Mouse (Mus musculus) hindlimb bud, embryonic 11.5 days (tissue): ENCODE measurements around the gene Pdcd6ip.
"Not testable (repeated sequence)": the region's sequence is repeated elsewhere in the genome, so short reads cannot be mapped to it uniquely, and the experiment has no call there.

ENCODE experiments used
- DNase-seq: peaks from one replicate; pipeline ENCODE4 v3.0.0-alpha.2; 2012; ENCODE audit warnings: low read depth, low spot score; ENCODE audit errors: extremely low spot score

Pdcd6ip gene

DNA sequence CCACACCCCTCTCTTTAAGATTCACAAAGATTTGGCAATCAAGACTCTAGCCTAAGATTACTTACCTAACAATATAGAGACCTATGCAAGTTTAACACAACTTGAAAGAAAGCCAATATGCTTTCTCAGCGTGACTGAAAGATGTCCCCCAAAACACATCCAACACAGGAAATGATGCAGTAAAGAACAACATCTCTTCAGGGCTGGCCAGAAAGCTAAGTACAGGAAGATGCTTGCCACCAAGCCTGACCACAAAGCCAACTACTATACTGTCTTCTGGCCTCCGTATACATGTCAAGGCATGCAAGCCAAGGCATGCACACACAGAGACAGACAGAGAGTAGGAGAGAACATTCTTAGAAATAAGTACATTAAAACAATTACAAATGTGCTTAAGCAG, 2.0 kb downstream of the Pdcd6ip start:
- DNase-seq, result no peak

DNA sequence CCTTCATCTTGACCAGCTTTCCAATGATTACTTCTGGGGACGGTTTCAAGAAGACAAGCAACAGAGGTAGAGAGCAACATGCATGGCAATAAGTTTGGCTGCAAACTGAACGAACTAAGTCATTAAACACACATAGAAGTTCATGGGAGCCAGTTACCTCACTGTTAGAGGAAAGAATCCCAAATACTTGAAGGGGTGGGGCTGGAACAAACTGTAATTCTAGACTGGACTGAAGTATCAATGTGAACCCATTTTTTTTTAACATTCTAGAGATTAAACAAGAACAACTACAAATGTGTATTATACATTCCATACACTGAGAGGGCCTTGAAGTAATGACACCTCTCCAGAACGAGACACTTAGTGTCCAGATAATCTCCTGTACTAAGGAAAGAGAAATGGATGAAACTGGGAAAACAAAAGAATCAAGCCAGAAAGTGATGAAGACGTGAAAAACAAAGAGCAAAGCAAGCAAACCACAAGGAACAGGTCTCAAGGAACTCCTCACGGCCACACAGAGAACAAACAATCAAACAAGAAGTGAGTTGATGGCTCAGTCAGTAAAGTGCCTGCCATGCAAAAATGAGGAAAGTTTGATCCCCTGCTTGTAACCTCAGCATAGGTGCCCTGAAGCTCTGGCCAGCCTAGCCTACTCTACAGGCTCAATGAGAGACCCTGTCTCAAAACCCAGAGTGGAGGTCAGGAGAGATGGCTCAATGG, 6.5 kb downstream of the Pdcd6ip start:
- no peak for DNase-seq

DNA sequence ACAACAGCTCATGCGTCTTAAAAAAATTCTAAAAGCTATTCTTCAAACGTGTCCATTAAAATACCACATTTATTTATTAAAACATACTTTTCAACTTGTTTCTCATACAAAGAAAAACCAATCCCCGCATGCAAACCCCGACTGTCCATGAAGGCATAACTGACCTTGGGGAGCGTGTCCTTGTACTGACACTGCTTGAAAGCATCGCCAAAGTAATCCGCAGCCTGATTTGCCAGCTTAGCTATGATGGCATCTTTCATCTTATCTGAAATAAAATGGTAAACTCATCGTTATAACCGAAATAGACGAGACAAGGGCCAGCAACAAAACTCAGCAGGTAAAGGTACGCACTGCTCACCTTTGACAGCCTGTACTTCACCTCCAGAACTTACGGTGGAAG, 20.6 kb downstream of the Pdcd6ip start:
- DNase-seq, result no peak

DNA sequence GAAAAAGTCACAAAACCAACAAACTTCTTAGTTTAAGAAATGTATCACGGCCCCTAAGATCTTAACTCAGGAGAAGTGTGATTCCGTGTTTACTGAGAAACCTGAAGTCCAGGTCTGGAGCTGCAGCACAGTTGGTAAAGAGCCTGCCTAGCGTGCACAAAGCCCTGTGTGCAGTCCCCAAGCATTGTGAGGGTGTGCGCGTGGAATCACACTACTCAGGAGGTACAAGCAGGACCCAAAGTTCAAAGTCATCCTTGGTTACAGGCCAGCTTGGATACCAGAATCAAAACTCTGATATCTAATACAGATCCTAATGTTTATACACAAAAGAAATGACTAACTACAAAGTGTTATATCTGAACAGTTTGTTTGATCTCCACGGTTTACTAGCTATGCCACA, 34.3 kb downstream of the Pdcd6ip start:
- DNase-seq, result no peak

DNA sequence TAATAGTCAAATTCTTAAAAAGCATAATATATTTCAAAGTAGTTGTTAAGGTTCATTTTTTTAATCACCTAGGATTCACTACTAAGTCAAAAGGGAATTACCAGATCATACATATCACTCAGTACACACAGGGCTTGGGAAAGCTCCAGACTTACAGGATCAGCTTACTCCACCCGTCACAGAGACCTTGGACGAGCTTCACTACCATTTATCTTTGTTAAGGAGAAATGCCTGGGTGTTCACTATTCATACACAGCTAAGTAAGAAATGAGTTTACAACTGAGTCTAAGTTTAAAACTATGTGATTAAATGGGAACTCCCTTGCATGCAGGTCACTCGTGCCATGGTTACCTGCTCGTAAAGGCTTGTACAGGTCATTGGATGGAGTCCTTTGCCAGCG, 35.7 kb downstream of the Pdcd6ip start:
- DNase-seq, result no peak

DNA sequence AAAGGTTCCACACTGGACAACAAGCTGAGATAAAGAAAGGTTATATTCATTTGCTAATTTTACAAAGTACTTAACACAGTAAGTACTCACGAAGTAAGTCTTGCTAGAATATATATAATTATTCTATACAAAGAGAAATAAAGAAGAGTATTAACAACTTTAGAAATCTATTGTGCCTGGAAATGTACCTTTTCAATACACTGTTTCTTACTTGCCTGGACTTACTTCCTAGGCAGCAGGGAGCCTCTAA, 37.3 kb downstream of the Pdcd6ip start:
- no peak for DNase-seq

DNA sequence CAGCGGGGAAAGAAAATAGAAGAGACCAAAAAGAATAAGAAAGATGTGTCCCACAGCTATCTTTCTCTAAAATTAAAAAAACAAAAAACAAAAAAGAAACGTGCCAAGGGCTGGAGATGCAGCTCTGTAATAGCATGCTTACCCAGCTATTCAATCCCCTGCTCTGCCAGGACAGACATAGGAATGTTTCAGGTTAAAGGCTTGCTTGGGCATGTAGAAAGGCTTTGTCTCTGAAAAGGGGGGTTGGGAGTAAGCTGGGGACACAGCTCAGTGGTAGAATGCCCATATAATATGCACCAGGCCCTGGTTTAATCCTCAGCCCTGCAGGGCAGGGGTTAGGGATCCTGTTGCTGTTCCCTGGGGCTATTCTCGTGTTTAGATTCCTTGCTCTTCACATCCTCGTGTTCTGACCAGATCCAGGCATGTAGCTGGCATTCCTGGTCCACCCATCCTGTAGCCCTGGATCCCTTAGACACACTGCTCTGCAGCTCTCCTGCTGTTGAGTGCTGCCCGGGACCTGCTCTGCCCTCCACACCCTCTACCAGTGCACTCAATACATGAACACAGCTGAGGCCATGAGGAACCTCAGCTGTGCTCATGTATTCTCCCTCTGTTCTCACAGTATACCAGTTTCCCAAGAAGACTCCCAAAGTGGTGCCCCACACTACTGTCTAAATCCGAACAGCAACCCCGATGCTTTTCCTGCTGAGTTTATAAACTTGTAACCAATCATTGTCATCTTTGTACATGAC, 37.8 kb downstream of the Pdcd6ip start:
- DNase-seq, result no peak

DNA sequence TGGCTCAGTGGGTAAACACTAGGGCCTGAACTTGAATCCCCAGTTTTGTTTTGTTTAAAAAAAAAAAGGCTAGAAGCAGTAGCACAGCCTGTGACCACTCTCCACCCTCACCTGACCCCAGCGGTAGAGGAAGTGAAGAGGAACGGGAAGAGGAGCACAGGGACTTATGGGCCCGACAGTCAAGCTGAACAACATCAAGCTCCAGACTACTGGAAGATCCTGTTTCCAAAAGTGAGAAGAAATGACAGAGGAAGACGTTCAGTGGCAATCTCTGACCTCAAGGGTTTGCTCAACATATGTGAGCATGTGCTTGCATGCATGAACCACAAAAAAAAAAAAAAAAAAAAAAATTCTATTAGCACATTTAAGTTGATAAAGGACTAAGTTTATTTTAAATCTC, 44.6 kb downstream of the Pdcd6ip start:
- no peak for DNase-seq

DNA sequence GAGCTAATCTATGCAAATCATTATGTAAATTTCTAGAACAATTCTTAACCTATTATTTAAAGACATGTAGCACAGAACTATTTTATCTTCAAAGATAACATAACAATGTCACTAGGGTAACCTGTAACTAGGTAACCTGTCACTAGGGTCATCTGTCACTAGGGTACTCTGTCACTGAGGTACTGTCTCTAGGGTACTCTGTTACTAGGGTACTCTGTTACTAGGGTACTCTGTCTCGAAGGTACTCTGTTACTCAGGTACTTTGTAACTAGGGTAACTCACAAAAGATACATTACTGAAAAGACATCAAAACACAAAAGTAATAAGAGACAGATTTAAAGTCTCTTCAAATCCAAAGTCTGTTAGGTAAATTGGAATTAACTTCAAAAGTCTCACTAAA, 50.2 kb downstream of the Pdcd6ip start:
- DNase-seq, result no peak

DNA sequence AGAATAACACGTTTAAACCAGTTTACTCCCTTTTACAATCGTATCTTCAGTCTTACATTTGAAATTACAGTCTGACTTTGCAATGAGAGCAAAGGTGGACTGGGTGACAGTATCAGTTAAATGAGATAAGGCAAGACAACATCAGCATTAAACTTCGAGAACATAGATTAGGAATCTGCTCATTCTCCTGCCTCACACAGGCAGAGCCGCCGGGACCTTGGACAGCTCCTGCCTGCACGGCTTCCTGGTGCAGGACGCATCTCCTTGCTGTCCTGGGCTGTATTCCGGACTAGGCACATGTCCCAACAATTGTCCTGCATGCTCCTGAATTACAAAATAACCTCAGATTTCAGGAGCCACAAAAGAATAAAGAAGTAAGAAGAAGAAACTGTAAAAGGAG, 54.5 kb downstream of the Pdcd6ip start:
- DNase-seq, result no peak

DNA sequence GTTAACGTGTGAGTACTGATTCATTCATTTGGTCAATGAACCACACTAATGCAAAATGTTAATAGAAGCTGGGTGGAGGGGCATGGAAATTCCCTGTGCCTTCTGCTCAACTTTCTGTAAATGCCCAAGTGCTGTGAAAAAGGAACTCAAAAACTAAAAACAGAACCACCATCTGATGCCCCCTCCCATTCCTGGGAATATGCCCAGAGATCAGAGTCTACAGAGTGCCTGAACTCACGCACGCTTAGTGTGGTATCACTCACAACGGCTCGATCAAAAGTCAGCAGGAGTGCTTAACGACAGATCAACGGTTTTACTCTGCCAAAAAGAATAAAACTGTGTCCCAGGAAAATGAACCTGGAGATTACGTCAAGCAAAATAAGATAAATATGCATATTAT, 57.3 kb downstream of the Pdcd6ip start:
- no peak for DNase-seq

DNA sequence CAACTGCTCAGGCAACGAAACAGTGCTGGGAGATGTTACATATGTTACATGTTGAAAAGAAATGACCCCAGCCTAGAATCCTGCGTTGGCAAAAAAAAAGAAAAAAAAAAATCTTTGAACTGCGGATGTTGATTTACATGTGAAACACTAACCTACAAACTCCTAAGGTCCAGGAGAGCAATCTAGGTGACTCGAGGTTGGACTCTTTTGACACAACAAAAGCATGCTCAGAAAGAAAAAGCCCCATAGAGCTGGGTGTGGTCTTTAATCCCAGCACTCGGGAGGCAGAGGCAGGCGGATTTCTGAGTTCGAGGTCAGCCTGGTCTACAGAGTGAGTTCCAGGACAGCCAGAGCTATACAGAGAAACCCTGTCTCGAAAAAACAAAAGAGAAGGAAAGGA, 58.8 kb downstream of the Pdcd6ip start:
- not testable (repeated sequence) for DNase-seq

DNA sequence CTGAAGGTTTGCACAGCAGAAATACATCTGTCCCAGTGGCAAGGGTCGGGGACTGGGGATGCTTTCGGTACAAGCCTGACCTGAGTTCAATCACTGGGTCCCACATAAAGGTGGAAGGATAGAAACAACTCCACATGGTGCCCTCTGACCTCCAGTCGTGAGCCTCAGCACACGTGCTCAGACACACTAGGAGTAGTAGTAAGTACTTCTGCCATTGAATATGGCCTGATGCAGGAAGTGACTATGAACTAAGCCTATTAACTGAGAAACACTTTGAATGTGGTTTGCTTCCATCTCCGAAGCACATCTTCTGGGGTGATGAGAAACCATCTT, 62.3 kb downstream of the Pdcd6ip start:
- DNase-seq, result no peak

DNA sequence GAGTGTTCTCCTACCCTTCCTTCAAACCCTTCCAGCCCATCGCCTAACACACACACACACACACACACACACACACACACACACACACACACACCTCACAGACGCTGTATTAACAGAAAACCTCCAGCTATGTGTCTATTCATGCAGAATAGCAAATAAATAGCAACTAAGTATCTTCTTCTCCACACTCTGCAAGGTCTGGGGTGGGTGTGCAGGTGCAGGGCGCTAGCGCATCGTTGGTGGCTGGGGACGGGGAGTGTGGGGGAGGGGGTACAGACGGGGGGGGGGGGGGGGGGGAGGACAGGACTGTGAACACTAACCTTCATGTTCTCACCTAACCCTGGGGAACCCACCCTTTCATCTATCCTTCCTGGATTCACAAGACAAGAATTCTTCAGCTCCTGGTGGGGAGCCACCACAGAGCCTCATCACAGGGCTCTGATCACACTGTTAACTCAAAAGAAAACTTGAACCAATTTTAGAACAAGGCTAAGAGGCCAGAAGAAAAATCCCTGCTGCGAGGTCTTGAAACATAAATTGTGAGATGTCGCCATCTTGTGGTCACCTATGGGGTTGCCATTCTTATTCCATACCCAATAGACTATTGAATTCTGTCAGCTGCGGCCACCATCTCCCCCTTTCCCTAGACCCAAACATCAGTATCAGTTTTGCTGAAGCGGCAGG, 62.8 kb downstream of the Pdcd6ip start:
- peak; percentile 69 for DNase-seq

DNA sequence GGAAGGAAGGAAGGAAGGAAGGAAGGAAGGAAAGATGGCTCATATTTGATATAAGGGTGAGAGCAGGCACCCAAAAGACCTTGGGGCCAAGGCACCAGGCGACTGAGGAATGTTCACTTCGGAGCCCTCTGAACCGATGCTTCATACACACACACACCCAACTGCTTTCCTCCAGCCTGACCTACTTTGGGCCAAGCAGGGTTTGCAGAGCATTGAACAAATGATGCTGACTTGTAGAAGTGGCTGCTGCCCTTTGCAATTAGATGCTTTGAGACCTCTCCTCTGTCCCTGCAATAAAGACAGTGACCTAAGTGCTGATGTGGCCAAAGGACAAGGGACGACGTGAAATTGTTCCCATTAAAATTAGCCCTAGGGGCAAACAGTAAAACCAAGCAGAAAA, 63.4 kb downstream of the Pdcd6ip start:
- DNase-seq, result no peak

DNA sequence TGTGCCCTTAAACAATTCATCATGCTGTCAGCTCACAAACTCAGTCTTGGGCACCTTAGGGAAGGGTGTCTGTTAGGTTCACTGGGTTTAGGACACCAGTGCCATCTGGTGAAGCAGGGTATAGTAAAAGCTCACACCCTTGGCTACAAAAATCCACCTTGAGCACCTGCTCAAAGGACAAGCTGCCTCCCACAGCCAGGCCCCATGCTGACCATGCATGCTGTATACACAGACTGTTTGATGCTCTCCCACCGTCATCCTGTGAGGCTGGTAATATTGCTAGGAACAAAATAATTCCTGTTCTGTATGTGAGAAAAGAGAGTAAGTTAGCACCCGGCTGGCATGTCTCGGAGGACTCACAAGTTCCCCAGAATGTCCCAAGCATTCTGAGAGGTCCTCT, 64.0 kb downstream of the Pdcd6ip start:
- no peak for DNase-seq

DNA sequence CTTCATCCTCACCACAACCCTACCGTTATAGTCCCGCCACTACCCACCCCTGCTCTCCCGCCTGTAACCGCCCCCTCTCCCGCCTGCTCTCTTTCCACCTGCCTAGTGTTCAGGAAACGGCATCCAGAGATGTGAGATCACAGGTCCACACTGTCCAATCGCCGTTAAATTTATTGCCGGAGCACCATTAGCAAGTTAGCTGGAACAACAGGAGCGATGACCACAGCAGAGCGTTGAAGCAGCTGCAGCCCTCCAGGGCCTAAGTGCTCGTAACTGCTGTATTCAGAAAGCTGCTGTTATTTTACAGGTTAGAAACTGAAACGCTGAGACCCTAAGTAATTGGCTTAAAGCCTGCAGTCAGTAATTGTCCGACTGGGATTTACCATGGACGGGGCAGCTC, 64.4 kb downstream of the Pdcd6ip start:
- DNase-seq, result no peak

DNA sequence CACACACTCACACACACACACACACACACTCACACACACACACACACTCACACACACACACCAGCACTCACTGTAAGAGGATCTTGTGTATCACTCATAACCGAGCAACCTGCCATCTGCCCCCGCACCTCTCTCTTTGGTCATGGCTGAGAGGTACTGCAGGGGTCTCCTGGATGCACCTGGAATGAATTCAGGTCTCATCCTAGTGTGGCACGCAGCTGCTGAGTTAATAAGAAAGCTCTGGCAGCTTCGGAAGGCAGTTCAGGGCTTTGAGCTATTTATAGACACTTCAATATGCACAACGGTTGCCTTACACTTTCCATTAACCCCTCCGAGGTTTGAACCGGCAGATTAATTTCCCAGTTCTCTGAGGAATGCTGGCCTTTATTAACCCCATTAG, 73.1 kb downstream of the Pdcd6ip start:
- DNase-seq, result no peak

DNA sequence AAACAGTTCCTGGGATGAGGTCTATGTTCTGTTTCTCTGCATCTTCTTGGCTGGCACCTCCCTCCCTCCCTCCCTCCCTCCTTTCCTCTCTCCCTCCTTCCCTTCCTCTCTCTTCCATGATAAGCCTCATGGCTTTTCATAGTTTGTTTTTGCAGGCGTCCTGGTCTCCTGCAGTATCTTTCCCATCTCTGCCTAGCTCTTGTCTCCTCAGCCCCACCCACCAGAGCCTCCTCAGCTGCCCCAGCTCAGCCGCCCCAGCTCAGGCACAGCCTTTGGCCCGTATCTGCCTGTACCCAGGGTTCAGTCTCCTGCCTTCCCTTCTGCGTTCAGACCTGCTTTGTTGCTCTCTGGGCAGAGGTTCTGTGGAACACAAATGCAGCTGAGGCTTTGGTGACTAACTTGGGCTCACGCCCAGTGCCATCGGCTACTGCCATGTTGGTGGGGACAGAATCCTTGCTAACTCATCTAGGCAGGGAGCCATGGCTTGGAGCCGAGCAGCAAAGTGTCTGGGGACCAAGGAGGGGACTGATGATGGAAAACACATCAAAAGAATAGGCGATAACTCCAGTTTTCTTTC, 74.8 kb downstream of the Pdcd6ip start:
- DNase-seq, result no peak

DNA sequence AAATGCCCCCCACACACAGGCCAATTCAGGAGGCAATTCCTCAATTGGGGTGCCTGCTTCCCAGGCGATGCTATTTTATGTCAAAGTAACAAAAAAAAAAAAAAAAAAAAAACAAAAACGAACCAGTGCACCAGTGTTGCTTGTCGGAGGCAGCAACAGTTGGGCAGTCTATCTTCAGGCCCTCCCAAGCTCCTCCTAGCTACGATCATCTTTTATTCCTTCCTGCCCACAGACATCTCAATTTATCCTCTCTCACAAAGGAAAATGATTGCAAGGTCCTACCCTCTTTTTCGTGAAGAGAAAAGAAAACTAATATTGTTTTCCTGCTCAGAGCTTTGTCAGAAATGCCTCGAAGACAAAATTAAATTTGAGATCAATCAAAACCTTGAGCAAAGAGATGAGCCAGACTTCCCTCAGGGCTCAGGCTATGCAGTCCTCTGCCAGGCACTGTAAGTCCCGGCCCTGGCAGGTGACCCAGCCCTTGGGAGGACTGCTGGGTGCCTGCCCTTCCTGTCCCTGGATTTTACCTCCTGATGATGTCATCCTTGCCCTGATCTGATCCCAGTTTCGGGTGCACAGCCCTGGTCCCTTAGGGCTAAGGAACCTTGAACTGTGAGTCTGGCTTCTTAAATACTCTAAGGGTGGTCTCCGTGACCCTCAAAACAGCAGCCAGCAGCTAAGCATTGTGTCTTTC, 75.6 kb downstream of the Pdcd6ip start:
- DNase-seq, result no peak

DNA sequence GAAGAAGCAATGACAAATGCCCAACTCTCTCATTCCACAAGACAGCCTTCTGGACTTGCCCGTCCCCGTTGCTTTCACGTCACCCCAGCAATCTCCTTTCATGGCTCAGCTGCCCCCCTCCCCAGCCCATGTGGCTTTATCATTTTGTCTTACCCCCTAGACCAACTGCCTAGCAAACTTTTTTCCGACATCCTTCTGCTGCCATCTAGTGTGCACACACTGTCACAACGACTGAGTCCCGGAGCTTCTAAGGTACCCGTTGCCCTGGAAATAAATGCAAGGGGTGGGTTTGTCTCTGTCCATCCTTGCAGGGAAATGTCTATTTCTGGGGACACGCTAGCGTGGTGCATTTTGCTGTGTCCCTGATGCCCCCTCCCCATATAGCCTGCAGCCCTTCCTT, 78.4 kb downstream of the Pdcd6ip start:
- no peak for DNase-seq

DNA sequence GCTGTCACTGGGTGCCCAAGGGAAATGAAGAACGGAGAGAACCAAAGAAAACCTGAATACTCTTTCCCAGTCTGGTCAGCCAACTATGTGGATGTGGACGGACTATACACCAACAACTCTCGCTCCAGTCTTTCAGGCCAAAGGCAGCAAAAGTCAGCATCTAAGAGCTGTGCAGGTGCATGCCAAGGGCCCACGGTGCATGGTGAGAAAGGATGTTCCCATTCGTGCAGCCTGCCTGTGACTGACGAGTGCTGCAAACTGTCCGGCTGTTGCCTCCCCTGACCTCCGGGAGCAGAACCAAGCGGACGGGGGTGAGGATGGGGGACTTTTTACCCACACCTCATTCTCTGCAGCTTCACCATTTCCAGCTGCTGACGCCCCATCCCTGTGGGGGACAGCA, 78.9 kb downstream of the Pdcd6ip start:
- no peak for DNase-seq
